Mouse (Mus musculus): ENCODE measurements at regions not wholly inside any gene's neighbourhood (a gene's known extent, or its start where the extent isn't known, plus 50 kb on each side); places are given as distances from the start of the nearest gene placed in this dataset.

- Histone ChIP-seq H3K4me1 (ENCODE audit: control insufficient read depth in 2 of 2, insufficient read depth in 2 of 2, low read length in 2 of 2, poor library complexity in 1 of 2) (peaks cover 0 to 10% of the 10 kb centered on the region in 2 experiments; a peak in 2 of 4 replicates), H3K9ac (ENCODE audit: insufficient read depth, low read depth, low read length, poor library complexity, severe bottlenecking) (no peak overlapping the region), H3K27ac (ENCODE audit: insufficient read depth, low read depth, low read length, poor library complexity, severe bottlenecking) (no peak overlapping the region), H3K9me3 (ENCODE audit: control insufficient read depth, insufficient read depth, low read depth, low read length) (no peaks in the 10 kb centered on the region), H3K4me3 (ENCODE audit: insufficient read depth in 1 of 2, low read depth in 1 of 2, low read length in 2 of 2, poor library complexity in 1 of 2, severe bottlenecking in 1 of 2) (no peak overlapping the region), H3K36me3 (ENCODE audit: control insufficient read depth, insufficient read depth, low read length, poor library complexity, severe bottlenecking) (no peaks in the 10 kb centered on the region)
- in situ Hi-C loops (cut with MboI; ENCODE audit: low sequenced_read_pairs in 2 of 2, unreplicated experiment in 2 of 2) = no loop called here
- no peak for DNase-seq (ENCODE audit: low read depth, low spot score)
- TF ChIP-seq MAFK (IDR thresholded peaks at IDR 0.05; ENCODE audit: insufficient read depth, low read depth, low read length) = no peak
- no peak for TF ChIP-seq ZNF384 (IDR thresholded peaks at IDR 0.05; ENCODE audit: low read depth, low read length)
- no peak for TF ChIP-seq HCFC1 (IDR thresholded peaks at IDR 0.05; ENCODE audit: borderline replicate concordance, insufficient read depth, low read length)
- no peak for TF ChIP-seq ZC3H11A (IDR thresholded peaks at IDR 0.05; ENCODE audit: borderline replicate concordance, low read depth, low read length)
- TF ChIP-seq CHD2 (IDR thresholded peaks at IDR 0.05; ENCODE audit: low read depth, low read length) = no peak
Observed at GRCm38 (mm10) chr12:16140511-16141110, 323.9 kb upstream of the Trib2 start.

GRCm38 (mm10) chr12:16139152-16139551, 322.4 kb upstream of the Trib2 start:
- peaks cover 0 to 11% of the 10 kb centered on the region in 2 experiments; a peak in 2 of 4 replicates for H3K4me1 ChIP-seq (ENCODE audit: control insufficient read depth in 2 of 2, insufficient read depth in 2 of 2, low read length in 2 of 2, poor library complexity in 1 of 2)
- DNase-seq (ENCODE audit: low read depth, low spot score) = no peak
- no peak overlapping the region for H3K9ac ChIP-seq (ENCODE audit: insufficient read depth, low read depth, low read length, poor library complexity, severe bottlenecking)
- in situ Hi-C loops (cut with MboI; ENCODE audit: low sequenced_read_pairs in 2 of 2, unreplicated experiment in 2 of 2) = no loop called here
- no peak overlapping the region for H3K4me3 ChIP-seq (ENCODE audit: insufficient read depth in 1 of 2, low read depth in 1 of 2, low read length in 2 of 2, poor library complexity in 1 of 2, severe bottlenecking in 1 of 2)
- no peaks in the 10 kb centered on the region for H3K9me3 ChIP-seq (ENCODE audit: control insufficient read depth, insufficient read depth, low read depth, low read length)
- no peak overlapping the region for H3K27ac ChIP-seq (ENCODE audit: insufficient read depth, low read depth, low read length, poor library complexity, severe bottlenecking)
- no peak for TF ChIP-seq ZNF384 (IDR thresholded peaks at IDR 0.05; ENCODE audit: low read depth, low read length)
- TF ChIP-seq MAFK (IDR thresholded peaks at IDR 0.05; ENCODE audit: insufficient read depth, low read depth, low read length) = no peak
- TF ChIP-seq ZC3H11A (IDR thresholded peaks at IDR 0.05; ENCODE audit: borderline replicate concordance, low read depth, low read length) = no peak
- no peak for TF ChIP-seq HCFC1 (IDR thresholded peaks at IDR 0.05; ENCODE audit: borderline replicate concordance, insufficient read depth, low read length)
- no peak for TF ChIP-seq CHD2 (IDR thresholded peaks at IDR 0.05; ENCODE audit: low read depth, low read length)
- no peaks in the 10 kb centered on the region for H3K36me3 ChIP-seq (ENCODE audit: control insufficient read depth, insufficient read depth, low read length, poor library complexity, severe bottlenecking)

- Histone ChIP-seq H3K4me1 (ENCODE audit: control insufficient read depth in 2 of 2, insufficient read depth in 2 of 2, low read length in 2 of 2, poor library complexity in 1 of 2) (peaks cover 0 to 11% of the 10 kb centered on the region in 2 experiments; a peak in 2 of 4 replicates), H3K9me3 (ENCODE audit: control insufficient read depth, insufficient read depth, low read depth, low read length) (no peaks in the 10 kb centered on the region), H3K27ac (ENCODE audit: insufficient read depth, low read depth, low read length, poor library complexity, severe bottlenecking) (no peak overlapping the region), H3K9ac (ENCODE audit: insufficient read depth, low read depth, low read length, poor library complexity, severe bottlenecking) (no peak overlapping the region), H3K4me3 (ENCODE audit: insufficient read depth in 1 of 2, low read depth in 1 of 2, low read length in 2 of 2, poor library complexity in 1 of 2, severe bottlenecking in 1 of 2) (no peak overlapping the region), H3K36me3 (ENCODE audit: control insufficient read depth, insufficient read depth, low read length, poor library complexity, severe bottlenecking) (no peaks in the 10 kb centered on the region)
- in situ Hi-C loops (cut with MboI; ENCODE audit: low sequenced_read_pairs in 2 of 2, unreplicated experiment in 2 of 2) = no loop called here
- TF ChIP-seq CHD2 (IDR thresholded peaks at IDR 0.05; ENCODE audit: low read depth, low read length) = no peak
- TF ChIP-seq ZNF384 (IDR thresholded peaks at IDR 0.05; ENCODE audit: low read depth, low read length) = no peak
- no peak for TF ChIP-seq MAFK (IDR thresholded peaks at IDR 0.05; ENCODE audit: insufficient read depth, low read depth, low read length)
- TF ChIP-seq HCFC1 (IDR thresholded peaks at IDR 0.05; ENCODE audit: borderline replicate concordance, insufficient read depth, low read length) = no peak
- TF ChIP-seq ZC3H11A (IDR thresholded peaks at IDR 0.05; ENCODE audit: borderline replicate concordance, low read depth, low read length) = no peak
- no peak for DNase-seq (ENCODE audit: low read depth, low spot score)
Observed at GRCm38 (mm10) chr12:16137801-16138200, 321.1 kb upstream of the Trib2 start.

- Histone ChIP-seq H3K9ac (ENCODE audit: insufficient read depth, low read depth, low read length, poor library complexity, severe bottlenecking) (no peak overlapping the region), H3K9me3 (ENCODE audit: control insufficient read depth, insufficient read depth, low read depth, low read length) (no peaks in the 10 kb centered on the region), H3K36me3 (ENCODE audit: control insufficient read depth, insufficient read depth, low read length, poor library complexity, severe bottlenecking) (no peaks in the 10 kb centered on the region), H3K27ac (ENCODE audit: insufficient read depth, low read depth, low read length, poor library complexity, severe bottlenecking) (peak overlapping the region; percentile 76), H3K4me1 (ENCODE audit: control insufficient read depth in 2 of 2, insufficient read depth in 2 of 2, low read length in 2 of 2, poor library complexity in 1 of 2) (peaks cover 0 to 11% of the 10 kb centered on the region in 2 experiments; a peak in 2 of 4 replicates), H3K4me3 (ENCODE audit: insufficient read depth in 1 of 2, low read depth in 1 of 2, low read length in 2 of 2, poor library complexity in 1 of 2, severe bottlenecking in 1 of 2) (no peak overlapping the region)
- no peak for DNase-seq (ENCODE audit: low read depth, low spot score)
- TF ChIP-seq MAFK (IDR thresholded peaks at IDR 0.05; ENCODE audit: insufficient read depth, low read depth, low read length) (no peak), HCFC1 (IDR thresholded peaks at IDR 0.05; ENCODE audit: borderline replicate concordance, insufficient read depth, low read length) (no peak), ZNF384 (IDR thresholded peaks at IDR 0.05; ENCODE audit: low read depth, low read length) (no peak), ZC3H11A (IDR thresholded peaks at IDR 0.05; ENCODE audit: borderline replicate concordance, low read depth, low read length) (no peak)
- in situ Hi-C loops (cut with MboI; ENCODE audit: low sequenced_read_pairs in 2 of 2, unreplicated experiment in 2 of 2) = no loop called here
Observed at GRCm38 (mm10) chr12:16136214-16136671, 319.5 kb upstream of the Trib2 start.

Data from ES-E14 (cell line).